Mouse (Mus musculus) kidney, postnatal 4 days (tissue): ENCODE data around the gene Ube2m.

Experiments used
- DNase-seq, 2 experiments: peaks; one replicate each; pipeline ENCODE4 v3.0.0; 2021; ENCODE audit warnings: mixed read lengths in 2 of 2

Ube2m gene

DNA sequence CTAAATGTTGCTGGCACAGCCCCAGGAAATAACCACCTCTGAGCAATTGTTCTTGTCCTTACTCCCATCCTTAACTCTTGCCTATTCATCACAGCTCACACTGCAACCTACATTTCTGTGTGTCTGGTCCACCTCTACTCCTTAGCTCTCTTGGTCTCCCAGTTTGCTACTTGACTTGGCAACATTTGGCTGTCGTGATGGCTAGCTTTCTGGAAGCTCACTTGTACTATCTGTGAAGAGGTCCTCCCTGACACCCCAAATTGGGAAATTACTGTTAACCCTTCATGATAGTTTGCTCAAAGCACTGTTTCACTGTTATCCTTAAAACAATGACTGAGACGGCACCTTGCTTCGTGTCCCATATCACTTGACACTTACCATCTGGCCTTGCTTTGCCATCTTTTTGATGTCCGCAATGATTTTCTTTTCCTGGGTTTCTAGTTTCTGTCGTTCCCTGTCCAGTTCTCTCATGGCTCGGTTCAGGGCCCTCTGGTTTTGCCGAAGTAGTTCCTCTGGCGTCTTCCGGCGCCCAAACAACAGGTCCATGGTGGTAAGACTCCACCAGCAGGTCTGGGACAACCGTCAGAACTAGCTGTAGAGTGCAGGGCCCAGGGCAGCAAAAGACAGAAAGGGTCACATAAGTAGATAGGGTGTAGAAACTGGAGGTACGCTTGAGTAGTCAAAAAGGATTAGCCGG is 4.5 kb downstream of the Ube2m start:
- DNase-seq, result no peak

DNA sequence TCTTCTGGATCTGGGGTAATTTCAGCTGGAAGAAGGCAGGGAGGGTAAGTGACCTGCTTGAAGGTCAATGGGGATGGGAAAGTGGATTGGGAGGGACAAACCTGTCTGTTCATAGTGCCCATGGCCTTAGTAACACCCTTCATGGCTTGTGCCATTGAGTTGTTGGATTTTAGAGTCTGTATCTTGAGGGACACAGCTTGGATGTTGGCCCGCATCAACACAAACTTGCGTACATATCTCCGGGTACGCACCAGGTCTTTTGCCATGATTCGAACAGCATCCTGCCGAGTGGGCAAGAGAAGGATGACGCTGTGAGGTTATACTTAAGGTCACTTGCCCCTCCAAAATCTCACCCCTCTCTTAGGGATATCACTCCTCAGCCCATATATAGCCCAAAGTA is 5.5 kb downstream of the Ube2m start:
- DNase-seq, result no peak

DNA sequence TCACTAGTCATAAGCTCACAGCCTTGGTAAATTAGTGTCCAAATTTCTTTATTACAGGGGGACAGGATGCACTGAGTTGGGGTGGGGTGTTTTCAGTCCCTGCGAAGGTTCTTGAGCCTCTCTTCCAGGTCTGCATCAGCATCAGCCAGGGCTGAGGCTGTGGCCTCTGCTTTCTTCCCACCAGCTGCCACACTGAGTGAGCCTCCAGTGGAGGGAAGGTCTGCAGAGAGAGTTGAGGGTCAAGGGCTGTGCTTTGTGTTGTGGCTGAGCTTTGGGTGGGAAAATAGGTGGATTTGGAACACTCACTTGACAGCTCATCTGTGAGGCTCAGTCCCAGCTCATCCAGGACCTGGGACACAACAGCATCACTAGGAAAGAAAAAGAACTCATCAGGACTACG is 6.1 kb downstream of the Ube2m start:
- DNase-seq, result no peak

DNA sequence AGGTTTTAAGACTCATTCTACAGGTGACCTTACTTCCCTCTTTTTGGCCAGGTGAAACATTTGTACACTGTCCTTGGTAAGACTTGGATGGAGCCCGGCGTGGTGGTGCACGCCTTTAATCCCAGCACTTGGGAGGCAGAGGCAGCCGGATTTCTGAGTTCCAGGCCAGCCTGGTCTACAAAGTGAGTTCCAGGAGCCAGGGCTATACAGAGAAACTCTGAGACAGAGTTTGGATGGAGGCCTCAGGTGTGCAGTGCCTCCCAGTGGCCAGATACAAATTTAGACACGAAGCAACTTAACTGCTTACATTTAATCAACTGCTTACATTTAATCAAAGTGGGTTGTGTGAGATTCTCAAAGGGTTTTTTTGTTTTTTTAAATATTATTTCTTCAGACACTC is 7.0 kb downstream of the Ube2m start:
- peak; percentile 59 to 65 for DNase-seq

DNA sequence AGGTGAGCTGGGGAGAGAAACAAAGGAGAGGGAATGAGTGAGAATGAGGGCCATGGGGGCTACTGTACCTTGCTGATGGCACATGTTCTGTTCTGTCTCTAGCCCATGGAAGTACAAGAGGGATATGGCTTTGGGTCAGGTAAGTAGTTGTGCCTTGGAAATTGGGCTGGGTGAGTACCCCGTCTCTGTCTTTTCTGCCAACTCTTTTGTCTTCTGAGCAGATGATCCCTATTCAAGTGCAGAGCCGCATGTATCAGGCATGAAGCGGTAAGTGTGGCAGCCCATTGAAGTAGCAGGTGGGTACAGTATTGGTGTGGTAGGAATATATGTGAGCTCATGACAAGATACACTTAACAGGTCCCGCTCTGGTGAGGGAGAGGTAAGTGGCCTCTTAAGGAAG is 9.1 kb downstream of the Ube2m start:
- no peak for DNase-seq

DNA sequence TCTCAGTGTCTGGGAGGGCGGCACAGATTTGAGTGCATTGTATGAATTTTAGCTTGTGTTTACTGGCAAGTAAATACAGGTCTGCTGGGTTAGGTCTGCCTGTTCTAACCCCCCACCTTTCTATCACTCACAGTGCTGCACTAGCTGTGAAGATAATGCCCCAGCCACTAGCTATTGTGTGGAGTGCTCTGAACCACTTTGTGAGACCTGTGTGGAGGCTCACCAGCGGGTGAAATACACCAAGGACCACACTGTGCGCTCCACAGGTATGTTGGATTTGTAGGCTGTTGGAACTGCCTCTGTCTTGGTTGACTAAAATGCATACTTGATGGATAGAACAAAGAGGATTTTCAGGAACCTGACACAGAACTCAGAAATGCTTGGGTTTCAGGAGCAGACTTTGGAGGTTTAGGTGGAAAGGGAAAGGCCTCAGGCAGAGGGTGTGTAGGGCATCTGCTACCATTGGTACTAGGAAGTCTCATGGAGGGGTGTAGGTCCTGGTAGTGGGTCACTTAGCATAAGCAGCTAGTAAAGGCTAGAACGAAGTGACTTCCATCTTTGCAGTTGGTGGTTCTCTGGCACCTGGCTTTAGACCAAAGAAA is 12.5 kb downstream of the Ube2m start:
- no peak for DNase-seq

DNA sequence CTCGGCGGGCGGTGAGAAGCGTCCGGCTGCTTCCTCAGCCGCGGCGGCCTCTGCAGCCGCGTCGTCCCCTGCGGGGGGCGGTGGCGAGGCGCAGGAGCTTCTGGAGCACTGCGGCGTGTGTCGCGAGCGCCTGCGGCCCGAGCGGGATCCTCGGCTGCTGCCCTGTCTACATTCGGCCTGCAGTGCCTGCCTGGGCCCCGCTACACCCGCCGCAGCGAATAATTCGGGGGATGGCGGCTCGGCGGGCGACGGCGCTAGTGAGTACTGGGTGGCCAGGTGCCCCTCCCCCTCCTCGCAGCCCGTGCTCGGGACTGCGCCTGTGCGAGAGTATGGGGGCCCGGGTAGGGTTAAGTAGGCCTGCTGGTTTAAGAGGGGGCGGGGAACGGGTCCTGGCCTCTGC is 13.3 kb downstream of the Ube2m start:
- peak; percentile 87 to 93 for DNase-seq

DNA sequence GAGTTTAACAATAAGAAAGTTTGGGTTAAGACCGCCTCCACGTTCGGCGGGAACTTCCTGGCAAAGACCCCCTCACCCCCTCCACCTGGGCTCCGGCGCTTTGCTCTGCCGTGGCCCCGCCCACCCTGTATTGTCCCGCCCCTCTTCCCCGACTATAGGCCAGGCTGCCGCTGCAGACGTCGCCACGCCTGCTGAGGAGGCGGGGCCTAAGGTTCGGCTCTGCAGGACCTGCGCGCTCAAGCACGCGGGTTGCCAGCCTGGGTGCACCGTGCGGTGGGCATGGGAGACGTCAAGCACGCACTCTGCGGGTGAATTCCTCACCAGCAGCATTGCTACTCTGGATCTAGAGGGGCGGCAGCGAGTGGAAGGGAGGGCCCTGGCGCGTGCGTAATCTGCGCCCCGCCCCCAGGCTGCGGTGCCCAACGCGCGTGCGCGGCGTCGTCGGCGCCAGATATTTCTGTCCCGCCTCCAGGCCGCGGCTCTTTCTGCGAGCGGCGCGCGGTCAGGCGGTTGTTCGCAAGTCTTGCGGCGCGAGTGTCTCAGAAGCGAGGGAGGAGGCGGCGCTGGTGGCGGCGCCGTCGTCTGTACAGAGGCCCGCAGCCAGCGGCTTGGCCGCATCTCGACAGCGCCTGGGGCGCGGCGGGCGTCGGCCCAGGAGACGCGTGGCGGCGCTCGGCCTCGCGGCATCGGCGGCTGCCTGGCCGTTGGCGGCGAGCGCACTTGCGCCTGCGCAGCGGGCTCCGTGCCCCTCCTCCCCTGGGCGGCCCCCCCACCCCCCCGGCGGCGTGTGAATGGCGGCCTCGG is 13.9 kb downstream of the Ube2m start:
- DNase-seq, result peak; percentile 95 to 97

DNA sequence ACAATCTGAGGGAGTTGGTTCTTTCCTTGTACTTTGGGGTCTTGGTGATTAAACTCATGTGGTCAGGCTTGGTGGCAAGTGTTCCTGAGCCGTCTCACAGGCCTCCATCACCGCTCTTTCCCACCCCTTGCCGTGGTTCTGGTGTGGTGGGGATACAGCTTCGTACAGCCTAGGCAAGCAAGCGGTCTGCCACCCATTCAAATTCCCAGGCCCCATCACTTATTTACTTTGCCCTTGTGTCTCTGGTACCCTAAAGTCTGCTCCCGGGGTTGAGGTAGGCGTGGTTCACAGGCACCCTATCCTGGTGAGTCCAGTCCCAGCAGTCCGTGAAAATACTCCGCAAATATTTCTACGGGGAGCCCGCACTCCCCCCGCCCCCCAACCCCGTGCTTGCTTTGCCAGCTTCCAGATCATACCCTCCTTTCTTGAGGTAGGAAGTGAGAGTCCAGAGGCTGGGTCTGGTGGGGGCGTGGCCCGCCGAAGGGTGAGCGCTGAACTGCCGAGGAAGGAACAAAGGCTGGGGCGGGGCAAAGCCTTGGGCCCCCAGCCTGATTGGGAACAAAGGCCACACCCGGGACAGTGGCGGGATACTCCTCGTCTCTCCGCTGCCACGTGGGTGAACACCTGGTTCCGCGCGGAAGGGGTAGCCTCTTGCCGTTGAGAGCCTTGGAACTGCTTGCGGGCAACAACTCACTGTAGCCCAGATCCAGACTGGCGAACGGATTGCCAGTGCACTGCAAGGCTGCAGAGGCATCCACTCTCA is 15.1 kb downstream of the Ube2m start:
- peak; percentile 85 to 91 for DNase-seq

DNA sequence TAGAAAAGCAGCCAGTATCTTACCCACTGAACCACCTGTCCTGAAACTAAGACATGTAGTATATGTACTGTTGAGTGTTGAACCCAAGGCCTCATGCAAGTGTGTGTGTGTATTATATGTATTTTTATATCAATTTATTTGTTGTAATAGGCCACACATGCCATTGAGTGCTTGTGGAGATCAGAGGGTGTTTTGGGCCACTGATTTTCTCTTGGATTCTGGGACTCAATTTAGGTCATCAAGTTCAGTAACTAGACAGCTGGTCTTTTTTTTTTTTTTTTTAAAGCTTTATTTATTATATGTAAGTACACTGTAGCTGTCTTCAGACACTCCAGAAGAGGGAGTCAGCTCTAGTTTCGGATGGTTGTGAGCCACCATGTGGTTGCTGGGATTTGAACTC is 22.9 kb downstream of the Ube2m start:
- DNase-seq, result no peak

DNA sequence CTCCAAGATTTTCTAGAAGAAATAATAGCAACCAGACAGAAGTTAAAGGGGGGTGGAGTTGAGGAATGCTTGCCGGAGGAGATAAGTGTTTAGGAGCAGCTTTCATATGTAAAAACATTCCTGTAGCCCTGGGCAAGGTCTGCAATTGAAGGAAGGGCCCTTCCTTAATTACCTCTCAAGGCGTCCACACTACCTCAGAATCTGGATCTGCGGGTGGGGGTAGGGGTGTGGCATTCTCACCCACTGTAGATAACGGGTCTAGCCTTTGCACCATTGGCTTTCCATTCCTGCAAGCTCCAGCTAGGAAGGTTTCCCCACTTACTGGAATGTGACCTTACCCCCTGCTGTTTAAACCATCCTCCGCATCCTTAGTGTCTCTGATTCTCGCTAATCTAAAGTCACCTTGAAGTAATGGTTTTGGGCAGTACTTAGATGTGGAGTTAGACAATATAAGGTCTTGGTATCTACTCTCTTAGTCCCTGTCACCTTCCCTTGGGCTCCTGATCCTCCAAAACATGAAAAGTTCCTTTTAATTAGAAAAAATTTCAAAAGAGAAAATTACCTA is 23.7 kb downstream of the Ube2m start:
- no peak for DNase-seq

DNA sequence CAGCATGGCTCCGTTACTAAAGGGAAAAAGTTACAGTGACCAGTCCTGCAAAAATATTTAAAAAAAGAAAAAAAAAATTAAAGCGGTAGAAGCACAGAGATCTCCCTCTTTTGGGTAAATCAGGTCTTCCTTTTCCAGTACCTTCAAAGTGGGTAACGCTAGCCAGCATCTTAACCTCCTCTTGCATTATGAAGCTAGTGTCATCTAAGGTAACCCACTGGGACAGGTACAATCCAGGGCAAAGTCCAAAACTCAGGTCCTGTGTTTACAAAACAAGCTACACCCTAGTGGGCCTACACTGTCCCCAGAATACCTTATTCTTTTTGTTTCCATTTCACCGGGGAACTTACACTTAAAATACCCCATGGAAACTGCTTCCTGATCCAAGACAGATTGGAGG is 24.4 kb downstream of the Ube2m start:
- DNase-seq, result no peak

DNA sequence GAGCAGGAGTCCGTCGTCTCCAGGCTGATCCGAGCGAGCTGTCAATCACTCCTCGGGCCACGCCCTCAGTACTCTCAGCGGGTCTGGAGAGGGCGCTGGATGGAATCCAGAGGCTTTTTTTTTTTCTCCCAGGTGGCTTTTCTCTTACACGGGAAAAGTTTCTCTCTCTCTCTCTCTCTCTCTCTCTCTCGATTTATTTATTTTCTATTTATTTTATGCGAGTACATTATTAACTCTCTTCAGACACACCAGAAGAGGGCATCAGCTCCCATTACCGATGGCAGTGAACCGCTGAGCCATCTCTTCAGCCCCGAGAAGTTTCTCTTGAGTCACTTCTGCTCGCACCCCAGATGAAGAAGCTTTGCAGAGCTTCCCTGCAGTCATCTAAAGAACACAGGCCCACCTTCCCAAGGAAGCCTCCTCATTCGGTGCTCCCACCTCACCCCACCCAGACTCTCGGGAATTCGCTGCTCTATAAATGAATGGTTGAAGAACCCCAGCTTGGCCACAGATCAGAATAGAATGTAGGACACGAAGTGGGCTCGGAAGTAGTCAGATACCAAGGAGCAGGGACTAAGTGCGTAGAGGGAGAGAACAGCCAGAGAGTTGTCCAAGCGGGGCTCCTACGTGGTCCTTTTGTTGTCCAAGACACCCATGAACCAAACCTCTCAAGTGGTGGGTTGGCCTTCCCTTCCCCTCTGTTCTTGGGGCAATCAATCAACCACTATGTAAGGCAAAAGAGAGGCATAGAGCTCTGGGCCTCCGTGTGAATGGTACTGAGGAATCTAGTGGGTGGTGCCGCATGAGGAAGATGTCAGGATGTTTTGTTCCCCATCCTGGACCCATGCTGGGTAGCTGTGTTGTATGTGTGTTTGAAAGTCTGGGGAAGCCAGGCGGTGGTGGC is 27.8 kb downstream of the Ube2m start, which contains the start of gene Zbtb45:
Gene Zbtb45, minus strand, starts transcription at position 30 of the 904 bp plus-strand sequence.
- peak in 1 of 2 experiments; percentile 22 for DNase-seq

DNA sequence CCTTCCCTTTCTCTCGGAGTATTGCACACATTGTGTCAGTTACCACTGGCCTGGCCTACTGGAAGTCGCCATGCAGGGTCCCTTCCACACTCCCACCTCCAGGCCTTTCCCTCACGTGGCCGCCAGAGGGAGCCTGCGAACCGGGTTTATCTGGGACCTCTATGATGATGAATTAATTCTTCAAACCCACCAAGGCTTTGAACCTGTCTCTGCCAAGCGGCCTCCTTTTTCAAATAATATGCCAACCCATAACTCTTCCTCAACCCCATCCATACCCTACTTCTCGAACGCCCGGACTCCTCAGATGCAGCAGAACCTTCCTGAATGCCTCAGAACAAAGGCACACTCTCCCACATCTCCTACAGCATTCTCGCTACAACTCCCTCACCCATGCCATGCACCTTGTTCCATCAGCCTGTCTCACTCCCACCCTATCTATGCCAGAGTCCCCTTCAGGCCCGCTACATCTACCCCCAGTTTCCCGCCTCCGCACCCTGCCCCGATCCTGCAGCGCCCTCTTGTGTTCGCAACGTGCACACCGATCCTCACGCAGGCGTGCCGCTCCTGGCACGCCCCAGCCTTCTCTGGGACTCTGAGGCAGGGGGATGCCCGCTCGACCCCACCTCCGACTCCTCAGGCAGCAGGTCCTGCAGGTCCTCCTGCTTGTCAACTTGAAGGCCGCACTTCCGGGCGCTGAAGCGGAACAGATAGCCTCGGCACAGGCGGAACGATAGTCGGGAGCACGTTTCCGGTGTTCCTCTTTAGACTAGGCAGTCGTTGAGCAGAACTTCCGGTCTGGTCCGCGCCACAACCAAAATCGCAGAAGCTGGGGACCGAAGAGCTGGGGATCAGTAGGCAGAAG is 28.7 kb downstream of the Ube2m start:
- peak; percentile 94 to 96 for DNase-seq

DNA sequence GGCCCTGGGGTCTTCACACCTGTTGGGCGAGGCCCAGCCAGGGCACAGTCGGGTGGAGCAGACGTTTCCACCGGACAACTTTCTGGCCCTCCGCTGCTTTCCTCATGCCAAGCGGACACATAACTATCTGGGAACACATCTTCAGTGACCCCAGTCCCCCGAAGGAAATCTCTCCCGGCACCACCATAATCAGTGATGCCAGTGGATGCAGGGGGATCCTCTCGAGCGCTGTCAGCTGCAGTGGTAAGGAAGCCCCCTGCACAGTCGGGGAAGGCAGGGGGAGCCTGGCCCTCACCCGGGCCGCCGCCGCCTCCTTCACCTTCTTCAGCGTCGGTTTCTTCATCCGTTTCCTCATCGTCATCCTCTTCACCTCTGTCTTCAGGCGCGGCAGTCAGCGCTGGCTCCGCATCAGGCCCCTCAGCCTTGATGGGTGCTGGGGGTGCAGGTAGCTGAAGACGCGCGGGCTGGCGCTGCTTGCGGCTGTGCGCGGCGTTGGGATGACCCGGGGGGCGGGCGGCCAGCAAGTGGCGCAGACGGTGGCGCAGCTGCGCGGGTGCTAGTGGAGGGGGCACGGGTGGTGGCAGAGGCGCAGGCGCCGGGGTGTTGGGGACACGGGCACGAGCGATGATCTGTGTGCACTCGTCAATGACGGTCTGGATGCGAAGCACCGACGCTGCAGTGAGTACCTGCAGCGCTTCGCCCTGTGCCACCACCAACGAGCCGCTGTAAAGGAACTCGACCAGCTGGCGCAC is 30.6 kb downstream of the Ube2m start:
- DNase-seq, result peak in 1 of 2 experiments; percentile 10

DNA sequence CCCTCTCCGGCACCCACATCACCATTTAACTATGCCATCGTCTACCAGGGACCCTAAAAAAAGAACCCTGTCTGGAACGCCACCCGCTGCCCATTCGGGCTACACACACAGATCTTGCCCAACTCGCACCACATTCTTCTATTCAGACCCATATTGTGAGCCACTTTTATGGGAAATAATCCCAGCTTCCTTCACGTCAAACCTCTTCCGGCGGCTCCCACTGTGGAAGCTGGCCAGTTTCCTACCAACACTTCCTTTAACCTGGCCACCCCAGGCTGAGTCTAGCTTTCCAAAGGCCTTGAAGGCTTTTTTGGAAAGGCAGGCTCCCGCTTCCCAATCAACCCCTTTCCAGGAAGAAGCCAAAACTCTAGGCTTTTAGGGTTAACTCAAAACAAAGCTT is 31.5 kb downstream of the Ube2m start:
- peak in 1 of 2 experiments; percentile 40 for DNase-seq

DNA sequence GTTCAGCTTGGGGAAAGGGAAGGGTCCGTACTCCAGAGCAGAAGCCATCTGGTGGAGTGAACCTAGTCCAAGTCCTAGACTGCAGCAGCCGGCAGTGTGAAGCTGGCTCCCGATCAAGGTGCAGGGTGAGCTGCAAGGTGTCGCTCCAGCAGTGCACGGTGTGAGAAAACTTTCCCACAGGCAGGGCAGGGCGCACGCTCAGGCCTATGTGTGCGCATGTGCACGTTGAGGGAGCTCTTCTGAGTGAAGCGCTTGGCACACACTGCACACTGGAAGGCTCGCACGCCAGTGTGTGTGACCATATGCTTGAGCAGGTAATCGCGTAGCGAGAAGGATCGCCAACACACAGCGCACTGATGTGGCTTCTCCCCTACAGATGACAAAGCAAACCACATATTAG is 32.1 kb downstream of the Ube2m start:
- no peak for DNase-seq

DNA sequence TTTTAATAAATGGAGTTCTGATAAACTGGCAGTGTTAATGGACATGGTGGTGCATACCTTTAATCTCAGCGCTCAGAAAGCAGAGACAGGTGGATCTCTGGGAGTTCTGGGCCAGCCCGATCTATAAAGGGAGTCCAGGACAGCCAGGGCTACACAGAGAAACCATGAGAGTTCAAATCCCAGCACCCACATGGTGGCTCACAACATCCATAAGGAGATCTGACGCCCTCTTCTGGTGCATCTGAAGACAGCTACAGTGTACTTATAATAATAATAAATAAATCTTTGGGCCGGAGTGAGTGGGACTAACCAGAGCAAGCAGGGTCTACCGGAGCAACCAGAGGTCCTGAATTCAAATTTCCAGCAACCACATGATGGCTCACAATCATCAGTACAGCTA is 34.7 kb downstream of the Ube2m start:
- no peak for DNase-seq

DNA sequence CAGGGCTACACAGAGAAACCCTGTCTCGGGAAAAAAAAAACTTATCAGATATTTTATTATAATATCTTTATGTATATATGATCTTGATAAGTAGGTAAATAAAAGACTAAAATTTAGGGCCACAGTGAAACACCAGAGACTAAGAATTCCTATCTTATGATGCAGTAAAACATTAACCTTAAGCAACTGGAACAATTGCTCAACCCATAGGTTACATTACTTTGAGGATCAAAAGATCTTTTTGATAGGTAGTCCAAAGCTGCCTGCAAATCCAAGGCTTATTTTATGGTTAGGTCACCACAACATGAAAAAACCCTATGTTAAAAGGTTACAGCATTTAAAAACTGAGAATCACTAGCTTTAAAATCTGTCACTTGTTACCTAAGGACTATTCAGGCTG is 36.5 kb downstream of the Ube2m start:
- DNase-seq, result no peak

DNA sequence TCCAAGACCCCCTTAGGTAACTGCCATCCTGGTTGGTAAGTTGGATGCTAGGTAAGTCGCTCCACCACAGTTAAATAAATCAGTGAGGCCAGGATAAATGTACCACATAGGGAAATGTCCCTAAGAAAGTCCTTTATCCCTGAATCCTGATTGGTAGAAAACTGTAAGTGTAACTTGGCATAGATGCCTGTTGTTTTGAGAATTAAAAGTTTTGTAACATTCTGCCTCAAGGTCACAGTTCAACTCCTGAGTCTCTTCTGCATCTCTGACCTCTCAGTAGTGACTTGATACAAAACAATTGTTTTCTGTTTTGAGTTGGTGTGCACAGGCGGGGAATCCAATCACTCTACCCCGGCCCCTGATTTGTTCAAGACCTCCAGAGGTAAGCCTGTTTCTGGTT is 39.2 kb downstream of the Ube2m start, which contains the start of gene Trim28:
Gene Trim28, plus strand, starts transcription at position 264 of the 400 bp plus-strand sequence.
- DNase-seq, result no peak
